Mouse (Mus musculus): ENCODE data around the gene Sdhaf2. TPM values are rescaled to one million over a fixed set of nuclear protein-coding genes. Genes with fewer than 3 reads are reported as not detected.

Gene Sdhaf2
- polyA plus RNA-seq, 1 experiment from 2014 or later, result 45.2 TPM

GRCm38 (mm10) chr19:10539454-10539853 lies 13.5 kb upstream of the Sdhaf2 start:
- WGBS, result 73% methylated on average over 5 of the region's 5 CpGs
- Histone ChIP-seq H3K36me3 (peaks cover 90% of the 10 kb centered on the region), H3K4me3 (no peak overlapping the region), H3K27ac (no peak overlapping the region), H3K4me1 (replicated peaks) (no peaks in the 10 kb centered on the region), H3K4me2 (no peak overlapping the region), H3K27me3 (no peaks in the 10 kb centered on the region), H3K9me3 (replicated peaks) (no peaks in the 10 kb centered on the region), H3K9ac (no peak overlapping the region)
- no peak for ATAC-seq (replicated peaks; ENCODE audit: insufficient number of reproducible peaks, insufficient read depth, low FRiP score, low read depth)

DNA sequence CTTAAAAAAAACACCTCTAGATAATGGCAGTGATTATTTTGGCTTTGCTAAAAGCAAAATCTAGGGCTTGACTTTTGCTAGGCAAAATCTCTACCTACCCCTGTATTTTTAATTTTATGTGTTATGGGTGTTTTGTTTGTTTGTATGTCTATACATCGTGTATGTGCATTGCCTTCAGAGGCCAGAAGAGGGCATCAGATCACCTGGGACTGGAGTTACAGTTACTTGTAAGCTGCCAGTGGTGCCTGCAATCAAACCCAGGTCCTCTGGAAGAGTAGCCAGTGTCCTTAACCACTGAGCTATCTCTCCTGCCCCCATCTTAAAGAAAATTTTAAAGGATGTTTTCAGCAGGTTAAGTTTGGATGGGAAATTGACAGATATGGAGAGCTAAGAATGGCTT lies 4.1 kb upstream of the Sdhaf2 start:
- Histone ChIP-seq H3K27ac (no peak overlapping the region), H3K4me3 (no peak overlapping the region), H3K9ac (no peak overlapping the region), H3K36me3 (peaks cover 59% of the 10 kb centered on the region), H3K4me1 (replicated peaks) (peaks cover 20% of the 10 kb centered on the region), H3K4me2 (no peak overlapping the region), H3K9me3 (replicated peaks) (no peaks in the 10 kb centered on the region), H3K27me3 (no peaks in the 10 kb centered on the region)
- 97% methylated on average over 1 of the region's 1 CpGs for WGBS
- no peak for ATAC-seq (replicated peaks; ENCODE audit: insufficient number of reproducible peaks, insufficient read depth, low FRiP score, low read depth)

- peak; percentile 92 for ATAC-seq (replicated peaks; ENCODE audit: insufficient number of reproducible peaks, insufficient read depth, low FRiP score, low read depth)
- H3K4me3 ChIP-seq, result peak within 1 kb of the TSS; percentile 100
- peak within 1 kb of the TSS; percentile 100 for H3K27ac ChIP-seq
- H3K36me3 ChIP-seq, result peaks cover 18% of the 10 kb centered on the region
- no peaks in the 10 kb centered on the region for H3K9me3 ChIP-seq (replicated peaks)
- H3K27me3 ChIP-seq, result no peaks in the 10 kb centered on the region
- H3K4me1 ChIP-seq (replicated peaks), result peaks cover 32% of the 10 kb centered on the region
- peak within 1 kb of the TSS; percentile 99 for H3K9ac ChIP-seq
- under 1% methylated on average over 82 of the region's 93 CpGs for WGBS
- H3K4me2 ChIP-seq, result peak within 1 kb of the TSS; percentile 61
Measured at GRCm38 (mm10) chr19:10525106-10525901, 638 bp downstream of the Sdhaf2 start, which contains the start of gene Cpsf7. Gene Cpsf7 (plus strand): TSS chr19:10525266.

- ATAC-seq (replicated peaks; ENCODE audit: insufficient number of reproducible peaks, insufficient read depth, low FRiP score, low read depth), result no peak
- Histone ChIP-seq H3K4me3 (peak overlapping the region; percentile 100), H3K9me3 (replicated peaks) (no peaks in the 10 kb centered on the region), H3K27me3 (no peaks in the 10 kb centered on the region), H3K4me2 (peak overlapping the region; percentile 61), H3K9ac (peak overlapping the region; percentile 99), H3K4me1 (replicated peaks) (peaks cover 32% of the 10 kb centered on the region), H3K27ac (peak overlapping the region; percentile 100), H3K36me3 (peaks cover 13% of the 10 kb centered on the region)
- 0% methylated on average over 19 of the region's 19 CpGs for WGBS
Measured at GRCm38 (mm10) chr19:10524784-10525105, 1.2 kb downstream of the Sdhaf2 start.

DNA sequence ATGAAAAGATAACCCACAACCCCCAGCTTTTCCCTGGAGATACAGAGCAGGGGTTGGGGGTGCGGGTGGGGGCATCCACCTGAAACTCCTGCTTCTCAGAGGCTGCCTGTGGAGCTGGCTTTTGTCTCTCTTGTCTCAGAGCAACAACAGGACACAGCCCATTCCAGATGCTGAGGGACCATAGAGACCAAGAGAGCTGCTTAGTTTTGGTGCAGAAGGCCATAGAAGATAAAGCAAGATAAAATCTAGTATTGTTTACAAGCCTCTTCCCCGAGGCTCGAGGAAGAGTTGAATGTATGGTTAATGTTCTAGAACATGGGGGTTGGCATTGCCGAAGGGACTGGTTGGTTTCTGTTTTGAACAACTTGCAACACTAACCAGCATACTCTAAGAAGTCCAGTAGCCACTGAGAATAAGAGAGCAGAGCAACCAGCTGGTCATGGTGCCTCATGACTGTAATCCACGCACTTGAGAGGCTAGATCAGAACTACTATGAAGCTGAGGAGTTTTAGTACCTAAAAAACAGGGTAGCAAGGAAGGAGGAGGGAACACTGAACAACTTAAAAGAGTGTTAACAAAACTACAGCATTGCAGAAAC lies 2.4 kb downstream of the Sdhaf2 start:
- H3K4me3 ChIP-seq, result no peak overlapping the region
- WGBS, result 74% methylated on average over 5 of the region's 5 CpGs

GRCm38 (mm10) chr19:10521926-10522325 lies 4.0 kb downstream of the Sdhaf2 start:
- H3K36me3 ChIP-seq, result peaks cover 12% of the 10 kb centered on the region
- no peak overlapping the region for H3K4me2 ChIP-seq
- no peak overlapping the region for H3K27ac ChIP-seq
- H3K9me3 ChIP-seq (replicated peaks), result no peaks in the 10 kb centered on the region
- H3K9ac ChIP-seq, result no peak overlapping the region
- H3K27me3 ChIP-seq, result no peaks in the 10 kb centered on the region
- ATAC-seq (replicated peaks; ENCODE audit: insufficient number of reproducible peaks, insufficient read depth, low FRiP score, low read depth), result no peak
- H3K4me3 ChIP-seq, result no peak overlapping the region
- 78% methylated on average over 1 of the region's 1 CpGs for WGBS
- peaks cover 22% of the 10 kb centered on the region for H3K4me1 ChIP-seq (replicated peaks)

More for the DNA sequence above, 2.4 kb downstream of the Sdhaf2 start:
- Histone ChIP-seq H3K4me1 (replicated peaks) (peaks cover 32% of the 10 kb centered on the region), H3K9me3 (replicated peaks) (no peaks in the 10 kb centered on the region), H3K9ac (no peak overlapping the region), H3K27me3 (no peaks in the 10 kb centered on the region), H3K36me3 (peaks cover 13% of the 10 kb centered on the region), H3K27ac (no peak overlapping the region), H3K4me2 (peak overlapping the region; percentile 61)
- ATAC-seq (replicated peaks; ENCODE audit: insufficient number of reproducible peaks, insufficient read depth, low FRiP score, low read depth), result no peak

- ATAC-seq (replicated peaks; ENCODE audit: insufficient number of reproducible peaks, insufficient read depth, low FRiP score, low read depth), result no peak
- Histone ChIP-seq H3K4me2 (no peak overlapping the region), H3K4me3 (no peak overlapping the region), H3K4me1 (replicated peaks) (peaks cover 12% of the 10 kb centered on the region), H3K27me3 (no peaks in the 10 kb centered on the region), H3K36me3 (peaks cover 23% of the 10 kb centered on the region), H3K27ac (no peak overlapping the region), H3K9me3 (replicated peaks) (no peaks in the 10 kb centered on the region), H3K9ac (no peak overlapping the region)
- 37% methylated on average over 1 of the region's 1 CpGs for WGBS
Measured at GRCm38 (mm10) chr19:10520355-10520754, 5.6 kb downstream of the Sdhaf2 start.

DNA sequence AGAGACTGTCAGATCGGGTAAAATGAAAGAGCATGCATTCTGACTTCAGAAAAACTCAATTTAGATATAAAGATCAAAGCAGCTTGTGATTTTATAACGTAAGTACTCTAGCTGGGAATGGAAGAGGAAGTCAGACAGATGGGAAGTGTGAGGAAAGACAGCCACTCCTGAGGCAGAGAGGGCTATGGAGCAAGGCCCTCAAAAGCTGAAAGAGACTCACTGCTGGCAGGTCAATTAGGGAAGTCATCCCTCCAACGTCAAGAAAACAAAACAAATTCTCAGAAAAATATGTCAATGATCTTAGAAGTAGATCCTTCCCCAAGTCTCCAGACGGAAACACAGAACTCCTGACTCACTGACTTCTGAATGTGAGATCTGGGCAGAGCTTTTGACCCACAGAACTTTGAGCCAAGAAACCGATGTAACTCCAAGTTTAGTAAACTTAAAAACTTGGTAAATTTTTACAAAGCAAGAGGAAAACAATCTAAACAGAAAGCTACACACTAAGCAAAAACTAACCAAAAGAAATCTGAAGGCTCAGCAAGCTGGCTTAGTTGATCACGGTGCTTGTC lies 15.1 kb downstream of the Sdhaf2 start:
- Histone ChIP-seq H3K4me3 (no peak overlapping the region), H3K4me2 (no peak overlapping the region), H3K4me1 (replicated peaks) (no peaks in the 10 kb centered on the region), H3K27ac (no peak overlapping the region), H3K36me3 (peaks cover 21% of the 10 kb centered on the region), H3K9ac (no peak overlapping the region), H3K9me3 (replicated peaks) (no peaks in the 10 kb centered on the region), H3K27me3 (no peaks in the 10 kb centered on the region)
- WGBS, result 73% methylated on average over 6 of the region's 6 CpGs
- no peak for ATAC-seq (replicated peaks; ENCODE audit: insufficient number of reproducible peaks, insufficient read depth, low FRiP score, low read depth)

GRCm38 (mm10) chr19:10502571-10502970 lies 23.4 kb downstream of the Sdhaf2 start:
- no peak overlapping the region for H3K9ac ChIP-seq
- WGBS, result 11% methylated on average over 4 of the region's 4 CpGs
- H3K4me2 ChIP-seq, result no peak overlapping the region
- H3K27me3 ChIP-seq, result no peaks in the 10 kb centered on the region
- H3K4me3 ChIP-seq, result no peak overlapping the region
- H3K4me1 ChIP-seq (replicated peaks), result no peaks in the 10 kb centered on the region
- H3K27ac ChIP-seq, result no peak overlapping the region
- ATAC-seq (replicated peaks; ENCODE audit: insufficient number of reproducible peaks, insufficient read depth, low FRiP score, low read depth), result no peak
- H3K36me3 ChIP-seq, result peaks cover 41% of the 10 kb centered on the region
- H3K9me3 ChIP-seq (replicated peaks), result no peaks in the 10 kb centered on the region

DNA sequence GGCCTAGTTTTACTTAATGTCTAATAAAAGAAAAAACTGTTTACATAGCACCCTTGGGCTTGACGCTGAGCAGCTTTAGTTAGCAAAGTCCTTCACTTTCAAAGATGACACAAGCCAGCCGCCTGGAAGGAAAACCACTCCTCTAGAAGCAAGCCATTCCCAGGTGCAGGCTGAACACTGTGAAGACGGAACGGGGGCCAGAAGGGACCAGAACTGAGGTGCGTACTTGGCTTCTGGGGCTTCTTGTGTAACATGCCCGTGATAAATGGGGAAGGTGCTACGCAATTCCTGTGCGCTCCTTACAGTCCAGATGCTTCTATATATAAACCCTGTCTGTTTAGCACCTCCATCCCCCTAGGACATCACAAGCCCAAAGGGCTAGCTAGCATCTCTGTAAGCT lies 25.4 kb downstream of the Sdhaf2 start:
- Histone ChIP-seq H3K4me2 (no peak overlapping the region), H3K4me1 (replicated peaks) (no peaks in the 10 kb centered on the region), H3K9me3 (replicated peaks) (no peaks in the 10 kb centered on the region), H3K27ac (no peak overlapping the region), H3K4me3 (no peak overlapping the region), H3K27me3 (no peaks in the 10 kb centered on the region), H3K36me3 (peaks cover 35% of the 10 kb centered on the region), H3K9ac (no peak overlapping the region)
- 78% methylated on average over 8 of the region's 8 CpGs for WGBS
- no peak for ATAC-seq (replicated peaks; ENCODE audit: insufficient number of reproducible peaks, insufficient read depth, low FRiP score, low read depth)

GRCm38 (mm10) chr19:10497512-10498160 lies 28.3 kb downstream of the Sdhaf2 start:
- ATAC-seq (replicated peaks; ENCODE audit: insufficient number of reproducible peaks, insufficient read depth, low FRiP score, low read depth), result no peak
- Histone ChIP-seq H3K4me3 (no peak overlapping the region), H3K27ac (no peak overlapping the region), H3K4me2 (no peak overlapping the region), H3K4me1 (replicated peaks) (peaks cover 3% of the 10 kb centered on the region), H3K27me3 (peaks cover 4% of the 10 kb centered on the region; the same call in 1 of the 2 replicates), H3K9ac (no peak overlapping the region), H3K9me3 (replicated peaks) (no peaks in the 10 kb centered on the region), H3K36me3 (peaks cover 19% of the 10 kb centered on the region)
- WGBS, result 45% methylated on average over 8 of the region's 8 CpGs

Measured in heart, embryonic 15.5 days (tissue).